Mouse (Mus musculus) naive thymus-derived CD4-positive, alpha-beta T cell, adult 2 months (primary cell): ENCODE data around the gene Slc44a5.

Source experiments
- DNase-seq: peaks from one replicate; pipeline ENCODE4 v3.0.0-alpha.2; 2011; ENCODE audit warnings: low read depth

Slc44a5 gene

DNA sequence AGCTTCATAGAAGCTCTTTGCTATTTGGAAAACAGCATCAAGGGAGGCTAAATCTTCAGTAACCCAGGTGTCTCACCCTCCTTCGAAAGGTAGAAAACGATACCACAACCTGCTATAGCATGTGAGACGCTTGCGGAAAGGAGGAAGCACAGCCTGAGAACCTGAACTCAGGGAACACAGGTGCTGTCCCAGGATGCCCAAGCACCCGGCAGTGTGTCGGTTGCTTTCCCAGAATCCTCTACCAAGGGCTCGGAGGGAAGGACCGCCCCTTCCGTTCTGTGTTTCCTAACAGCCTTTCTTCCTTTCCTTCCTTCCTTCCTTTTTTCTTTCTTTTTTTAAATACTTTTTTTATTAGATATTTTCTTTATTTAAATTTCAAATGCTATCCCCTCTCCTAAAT is 326.8 kb downstream of the Slc44a5 start:
- no peak for DNase-seq

DNA sequence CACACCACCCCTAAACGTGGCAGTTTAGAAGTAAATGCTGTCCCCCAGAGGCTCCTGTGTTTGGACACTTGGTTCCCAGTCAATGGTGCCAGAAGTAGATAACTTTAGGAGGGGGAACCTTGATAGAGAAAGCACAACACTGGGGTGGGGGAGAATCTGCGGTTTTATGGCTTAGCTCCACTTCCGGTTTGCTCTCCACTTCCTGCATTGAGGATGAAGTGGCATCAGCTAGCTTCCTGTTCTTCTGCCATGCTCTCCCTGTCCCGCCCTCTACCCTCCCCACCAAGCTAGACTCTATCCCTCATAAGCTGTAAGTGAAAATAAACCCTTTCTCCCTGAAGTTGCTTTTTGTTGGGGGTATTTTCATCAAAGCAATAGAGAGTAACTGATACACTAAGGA is 327.9 kb downstream of the Slc44a5 start:
- DNase-seq, result no peak

DNA sequence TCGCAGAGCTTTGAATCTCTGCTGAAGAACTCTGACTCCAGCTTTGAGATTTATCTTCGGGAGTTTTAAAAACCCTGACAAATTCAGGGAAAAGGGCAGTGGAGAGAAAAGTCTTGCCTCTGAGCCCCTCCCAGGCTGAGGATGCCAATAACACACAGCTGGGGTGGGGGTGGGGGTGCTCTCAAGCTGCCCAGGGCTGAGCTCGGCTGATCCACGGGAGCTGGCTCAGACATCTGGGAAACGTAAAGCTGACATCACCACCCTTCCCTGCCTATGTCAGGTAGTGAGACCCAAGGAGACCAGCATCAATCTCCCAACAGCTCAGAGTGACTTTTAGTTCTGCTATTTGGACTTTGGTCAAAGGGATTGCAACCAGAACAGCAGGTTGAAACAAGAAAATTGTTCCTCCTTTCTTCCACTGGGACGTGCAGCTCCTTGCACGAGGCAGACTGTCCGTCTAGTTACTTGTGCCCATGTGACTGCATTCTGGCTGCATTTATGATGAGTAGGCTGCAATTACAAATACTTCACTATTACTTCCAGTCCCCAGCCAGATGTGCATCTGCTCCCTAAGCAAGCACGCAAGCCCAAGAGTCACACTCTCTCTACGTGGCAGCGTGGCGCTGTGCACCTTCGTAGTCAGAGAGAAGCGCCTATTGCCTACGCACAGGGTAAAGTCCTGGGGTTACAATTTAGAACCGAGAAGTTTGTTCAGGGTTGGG is 332.1 kb downstream of the Slc44a5 start:
- no peak for DNase-seq

DNA sequence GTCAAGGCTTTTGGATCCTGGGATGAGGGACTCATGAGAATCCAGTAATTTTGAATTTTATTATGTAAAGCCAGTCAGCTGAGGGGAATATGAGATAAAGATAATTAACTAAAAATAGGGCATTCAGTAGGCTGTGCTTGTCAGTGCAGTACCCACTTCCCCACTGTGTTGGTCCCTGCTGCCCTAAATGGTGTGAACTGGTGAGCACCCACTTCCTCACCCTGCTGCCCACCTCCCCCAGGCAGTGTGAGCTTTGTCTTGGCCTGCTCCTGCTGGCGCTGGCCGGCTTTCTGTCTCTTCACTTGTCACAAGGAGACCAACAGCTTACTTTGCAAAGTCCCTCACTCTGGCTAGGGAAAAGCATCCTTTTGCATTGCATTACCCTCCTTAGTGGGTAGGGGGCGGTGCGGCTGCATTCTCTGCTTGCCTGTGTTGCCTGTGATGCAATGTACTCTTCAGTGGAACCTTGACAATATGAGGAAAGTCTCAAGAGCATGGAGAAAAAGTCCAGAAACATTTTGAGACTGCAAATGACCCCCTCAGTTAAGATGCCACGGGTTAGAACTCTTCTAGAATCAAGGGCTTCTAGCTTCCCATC is 344.5 kb downstream of the Slc44a5 start:
- no peak for DNase-seq
